Mouse (Mus musculus): Measurements from ENCODE around the gene Scfd1. TPM values are rescaled to one million over a fixed set of nuclear protein-coding genes. Genes with fewer than 3 reads are reported as not detected.

The Scfd1 gene
- polyA plus RNA-seq, 1 experiment: 39.7 TPM

Other genes starting within 250 kb of the Scfd1 start
- gene G2e3, start 29.4 kb upstream of the Scfd1 start, polyA plus RNA-seq (2012; rRNA removed): 5.7 and 7.3 TPM in 2 replicates
- gene Coch, start 215.8 kb downstream of the Scfd1 start, polyA plus RNA-seq (2012; rRNA removed): 0.80 and 0.98 TPM in 2 replicates

Measured in urinary bladder, adult 2 months (tissue).